Mouse (Mus musculus) embryonic fibroblast, embryonic 13.5 days (primary cell): ENCODE data around the gene Cep126. TPM values are rescaled to one million over a fixed set of nuclear protein-coding genes. Genes with fewer than 3 reads are reported as not detected.
A peak's percentile ranks its signal among the peaks of the same experiment; 100 is the strongest.

ENCODE experiments used
- H3K27ac ChIP-seq: 2 replicates; pipeline ENCODE4 v1.5.1; 2012; ENCODE audit warnings: low read length, control low read depth, inconsistent platforms; ENCODE audit not compliant: insufficient read depth
- H3K4me1 ChIP-seq: 2 replicates; pipeline ENCODE4 v1.6.1; 2011; ENCODE audit warnings: low read length; ENCODE audit not compliant: control insufficient read depth, insufficient read depth
- H3K4me3 ChIP-seq: 2 replicates; pipeline ENCODE4 v1.5.1; 2011; ENCODE audit warnings: mild to moderate bottlenecking, control low read depth, low read length; ENCODE audit not compliant: insufficient read depth
- CTCF ChIP-seq: IDR thresholded peaks from 2 replicates; pipeline ENCODE4 v1.5.1; 2011; ENCODE audit warnings: mild to moderate bottlenecking, control low read depth, low read length, moderate library complexity, borderline replicate concordance; ENCODE audit not compliant: insufficient read depth
- POLR2A ChIP-seq: IDR thresholded peaks from 2 replicates; pipeline ENCODE4 v1.6.1; 2011; ENCODE audit warnings: low read depth, mild to moderate bottlenecking, control low read depth, low read length, moderate library complexity
- polyA plus RNA-seq: library from polyadenylated mRNA; stranded (reverse); fragments of >200 nt; gene quantifications from 2 replicates; pipeline ENCODE4 v1.2.4, GENCODE M21; 2011; ENCODE audit warnings: low read depth; ENCODE audit not compliant: missing spikeins, insufficient read length

Cep126 gene
- polyA plus RNA-seq, result 2.9 and 4.9 TPM in 2 replicates

DNA sequence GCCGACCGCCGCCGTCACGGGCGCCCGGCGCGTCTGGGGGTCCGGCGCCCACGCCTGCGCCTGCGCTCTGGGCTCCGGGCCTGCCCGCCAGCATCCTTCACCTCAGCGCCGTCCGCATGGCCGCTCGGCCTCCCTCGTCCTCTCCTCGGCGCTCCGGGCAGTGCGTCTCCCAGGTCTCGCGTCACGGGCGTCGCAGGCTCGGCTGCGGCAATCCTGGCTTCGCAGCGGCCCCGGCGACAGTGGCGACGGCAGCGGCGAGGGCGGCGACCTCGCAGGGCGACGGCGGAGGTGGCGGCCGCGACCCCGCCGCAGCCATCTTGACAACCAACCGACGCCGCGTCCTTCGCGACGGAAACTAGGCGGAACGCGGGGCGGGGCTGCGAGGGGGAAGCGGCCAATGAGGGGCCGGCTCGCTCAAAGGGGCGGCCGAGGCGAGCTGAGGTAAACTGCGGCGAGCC, at the start of gene Cep126:
Gene Cep126 (minus strand): TSS at position 178 of the 458 bp plus-strand sequence.
- no peak for TF ChIP-seq POLR2A
- no peak for TF ChIP-seq CTCF
- Histone ChIP-seq H3K27ac (no peak within 1 kb of the TSS; the same call in 1 of the 2 replicates), H3K4me1 (peaks cover 3% of the 10 kb centered on the region; the same call in 1 of the 2 replicates), H3K4me3 (peak within 1 kb of the TSS; percentile 80)

DNA sequence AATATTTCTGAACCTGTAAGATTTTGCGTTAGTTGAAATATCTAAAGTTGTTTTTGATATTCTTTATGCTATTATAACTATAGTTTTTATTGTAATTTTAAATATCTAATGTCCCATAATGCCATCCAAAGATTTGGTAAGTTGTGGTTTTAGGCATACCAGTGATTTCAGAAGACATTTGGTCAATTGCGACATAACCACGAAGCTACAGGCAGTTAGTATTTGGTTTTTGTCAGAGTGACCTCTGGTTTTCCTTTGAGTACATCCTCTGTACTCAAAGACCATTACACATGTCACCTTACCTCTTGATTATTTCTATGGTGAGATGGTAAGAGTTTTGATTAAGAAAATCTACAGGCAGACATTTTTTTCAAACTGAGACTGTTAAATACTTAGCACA, 45.5 kb upstream of the Cep126 start:
- Histone ChIP-seq H3K27ac (no peak overlapping the region), H3K4me3 (no peak overlapping the region), H3K4me1 (no peaks in the 10 kb centered on the region)
- TF ChIP-seq POLR2A (no peak), CTCF (no peak)

DNA sequence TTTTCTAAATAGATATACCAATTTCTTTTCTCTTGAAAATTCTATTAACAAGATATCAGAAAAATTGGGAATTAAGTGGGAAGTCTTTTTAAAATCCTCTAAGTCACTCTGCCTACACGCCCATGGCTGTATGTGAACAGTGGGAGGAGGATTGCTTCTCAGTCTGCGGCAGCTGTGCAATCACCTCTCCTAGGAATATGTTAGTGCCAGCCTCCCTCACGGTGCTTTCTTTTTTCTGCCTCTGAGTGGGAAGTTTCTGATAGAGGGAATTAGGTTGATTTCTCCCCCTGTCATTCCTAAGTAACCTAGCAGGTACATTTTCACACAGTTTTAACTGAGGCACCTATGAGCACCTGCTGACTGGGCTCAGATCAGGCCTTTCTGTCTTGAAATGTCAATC, 43.0 kb upstream of the Cep126 start:
- H3K27ac ChIP-seq, result no peak overlapping the region
- H3K4me3 ChIP-seq, result no peak overlapping the region
- no peaks in the 10 kb centered on the region for H3K4me1 ChIP-seq
- TF ChIP-seq CTCF (no peak), POLR2A (no peak)

DNA sequence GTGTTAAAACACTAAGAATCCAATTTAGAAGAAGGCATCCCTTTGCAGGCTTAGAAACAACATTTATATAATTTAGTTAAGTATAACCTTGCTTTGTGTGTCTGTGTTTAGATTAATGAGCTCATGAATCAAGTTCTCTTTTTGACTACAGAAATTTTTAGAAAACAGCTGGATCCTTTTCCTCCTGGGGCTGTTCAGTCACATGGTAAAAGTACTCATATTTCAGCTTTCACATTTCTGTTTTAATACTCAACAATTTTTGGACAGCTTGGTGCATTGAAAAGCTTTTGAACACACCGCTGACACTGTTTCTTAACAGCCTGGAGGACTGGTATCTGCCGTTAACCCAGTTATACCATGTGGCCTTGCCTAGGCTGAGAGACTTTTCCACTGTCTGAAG, 22.9 kb upstream of the Cep126 start:
- H3K27ac ChIP-seq, result peak overlapping the region; percentile 18; the same call in 1 of the 2 replicates
- no peaks in the 10 kb centered on the region for H3K4me1 ChIP-seq
- H3K4me3 ChIP-seq, result no peak overlapping the region
- TF ChIP-seq POLR2A (no peak), CTCF (no peak)

- TF ChIP-seq POLR2A (no peak), CTCF (no peak)
- H3K27ac ChIP-seq, result no peak overlapping the region
- H3K4me1 ChIP-seq, result peaks cover 2% of the 10 kb centered on the region; the same call in 1 of the 2 replicates
- no peak overlapping the region for H3K4me3 ChIP-seq
These were observed 5.4 kb upstream of the Cep126 start for GRCm38 (mm10) chr9:8139501-8139900.

- Histone ChIP-seq H3K4me1 (peaks cover 3% of the 10 kb centered on the region; the same call in 1 of the 2 replicates), H3K4me3 (peak overlapping the region; percentile 80), H3K27ac (no peak overlapping the region)
- TF ChIP-seq POLR2A (no peak), CTCF (no peak)
These were observed 443 bp downstream of the Cep126 start for GRCm38 (mm10) chr9:8133586-8134115.

DNA sequence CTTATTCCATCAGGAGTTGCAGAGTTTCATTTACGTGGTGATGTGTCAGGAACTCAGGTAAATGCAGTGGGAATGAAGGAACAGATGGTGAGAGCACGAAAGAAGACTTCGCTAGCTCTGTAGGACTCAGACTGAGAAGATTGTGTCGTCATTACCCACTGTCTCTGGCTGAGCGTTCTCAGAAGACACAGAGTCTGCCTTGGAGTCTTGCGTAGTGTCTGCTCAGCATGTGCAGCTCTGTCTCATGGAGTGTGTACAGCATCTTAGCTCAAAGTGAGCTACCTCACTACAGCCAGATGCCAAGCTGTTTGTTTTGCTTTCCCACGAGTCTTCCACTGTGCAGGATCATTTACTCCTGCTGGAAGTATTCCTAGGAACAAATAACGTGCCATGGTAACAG, 10.6 kb downstream of the Cep126 start:
- H3K4me1 ChIP-seq, result no peaks in the 10 kb centered on the region
- TF ChIP-seq CTCF (no peak), POLR2A (no peak)

GRCm38 (mm10) chr9:8114516-8114915, 19.6 kb downstream of the Cep126 start:
- no peak overlapping the region for H3K4me3 ChIP-seq
- no peaks in the 10 kb centered on the region for H3K4me1 ChIP-seq
- H3K27ac ChIP-seq, result no peak overlapping the region
- TF ChIP-seq POLR2A, result no peak
- no peak for TF ChIP-seq CTCF

More for the DNA sequence above, 10.6 kb downstream of the Cep126 start:
- no peak overlapping the region for H3K4me3 ChIP-seq
- no peak overlapping the region for H3K27ac ChIP-seq

GRCm38 (mm10) chr9:8103050-8103449, 31.0 kb downstream of the Cep126 start:
- H3K4me1 ChIP-seq, result peaks cover 7% of the 10 kb centered on the region; the same call in 1 of the 2 replicates
- no peak overlapping the region for H3K27ac ChIP-seq
- TF ChIP-seq CTCF (no peak), POLR2A (no peak)
- no peak overlapping the region for H3K4me3 ChIP-seq

DNA sequence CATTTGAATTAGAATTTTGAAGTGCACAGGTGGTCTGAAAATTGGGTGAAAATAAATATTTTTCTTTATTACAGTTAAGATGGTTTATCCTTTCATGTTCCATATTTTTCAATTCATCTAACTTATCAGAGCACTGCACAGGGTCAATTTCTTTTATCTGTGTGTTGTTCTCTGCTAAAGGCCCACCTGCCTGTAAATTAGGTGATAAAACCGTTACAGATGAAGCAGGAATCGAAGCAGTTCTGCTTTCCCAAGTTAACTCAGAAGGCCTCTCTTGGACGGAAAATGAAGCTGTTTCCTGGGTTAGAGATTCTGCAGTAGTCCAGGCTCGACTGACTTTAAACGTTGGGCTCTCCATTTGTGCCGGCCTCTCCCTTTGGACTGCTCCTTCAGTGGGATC, 33.1 kb downstream of the Cep126 start:
- Histone ChIP-seq H3K4me3 (no peak overlapping the region), H3K4me1 (peaks cover 7% of the 10 kb centered on the region; the same call in 1 of the 2 replicates), H3K27ac (no peak overlapping the region)
- TF ChIP-seq CTCF (no peak), POLR2A (no peak)
